Mouse (Mus musculus) MEL (cell line): ENCODE data around the gene Samd10. TPM values are rescaled to one million over a fixed set of nuclear protein-coding genes. Genes with fewer than 3 reads are reported as not detected.

Experiments
- DNase-seq: peaks from one replicate; pipeline ENCODE4 v3.0.0; 2011; ENCODE audit warnings: low read depth, low spot score
- H3K27ac ChIP-seq: 2 replicates; pipeline ENCODE4 v1.5.1; 2012; ENCODE audit warnings: low read depth, mild to moderate bottlenecking, control low read depth, low read length, moderate library complexity; ENCODE audit not compliant: control insufficient read depth
- H3K27me3 ChIP-seq, 2 experiments: fragments of 150-350 bp in 1 of 2; sonication (generic) in 1 of 2; 2 replicates each; pipeline ENCODE4 v1.6.1; 2012; ENCODE audit warnings: low read length in 2 of 2, mild to moderate bottlenecking in 2 of 2, improper control_type of control experiment in 1 of 2, moderate library complexity in 1 of 2; ENCODE audit not compliant: insufficient read depth in 2 of 2, control insufficient read depth in 1 of 2
- H3K36me3 ChIP-seq, 2 experiments: 2 replicates each; pipeline ENCODE4 v1.6.1; 2012 to 2014; ENCODE audit warnings: low read length in 2 of 2, improper control_type of control experiment in 1 of 2, inconsistent platforms in 1 of 2, mild to moderate bottlenecking in 1 of 2; ENCODE audit not compliant: insufficient read depth in 2 of 2, control insufficient read depth in 1 of 2
- H3K4me1 ChIP-seq, 2 experiments: fragments of 150-350 bp in 1 of 2; sonication (generic) in 1 of 2; 2 replicates each; pipeline ENCODE4 v1.6.1; 2012; ENCODE audit warnings: low read length in 2 of 2, improper control_type of control experiment in 1 of 2, mild to moderate bottlenecking in 1 of 2; ENCODE audit not compliant: insufficient read depth in 2 of 2, control insufficient read depth in 1 of 2
- H3K4me3 ChIP-seq, 2 experiments: fragments of 150-350 bp in 1 of 2; sonication (generic) in 1 of 2; 2 replicates each; pipeline ENCODE4 v1.5.1; 2012; ENCODE audit warnings: low read depth in 2 of 2, low read length in 2 of 2, mild to moderate bottlenecking in 2 of 2, moderate library complexity in 2 of 2, control low read depth in 1 of 2, improper control_type of control experiment in 1 of 2; ENCODE audit not compliant: control insufficient read depth in 1 of 2, insufficient read depth in 1 of 2
- H3K79me2 ChIP-seq: 2 replicates; pipeline ENCODE4 v1.6.1; 2012; ENCODE audit warnings: mild to moderate bottlenecking, low read length, moderate library complexity; ENCODE audit not compliant: control insufficient read depth, poor library complexity, insufficient read depth
- H3K9ac ChIP-seq: 2 replicates; pipeline ENCODE4 v1.6.1; 2012; ENCODE audit warnings: low read depth, mild to moderate bottlenecking, control low read depth, low read length, moderate library complexity; ENCODE audit not compliant: control insufficient read depth, poor library complexity, severe bottlenecking
- H3K9me3 ChIP-seq: fragments of 150-350 bp; sonication (generic); replicated peaks from 2 replicates; pipeline ENCODE4 v1.6.1; 2012; ENCODE audit warnings: mild to moderate bottlenecking, low read length, improper control_type of control experiment, moderate library complexity; ENCODE audit not compliant: insufficient read depth
- CHD2 ChIP-seq: IDR thresholded peaks from 2 replicates; pipeline ENCODE4 v1.6.1; 2011; ENCODE audit warnings: low read length, improper control_type of control experiment
- CTCF ChIP-seq, 3 experiments: IDR thresholded peaks in 2 of 3; conservative IDR thresholded peaks in 1 of 3; 2 replicates each; pipeline ENCODE4 v1.5.1; 2011 to 2012; ENCODE audit warnings: low read length in 3 of 3, low read depth in 2 of 3, mild to moderate bottlenecking in 2 of 3, improper control_type of control experiment in 1 of 3, inconsistent platforms in 1 of 3, mixed read lengths in 1 of 3, moderate library complexity in 1 of 3; ENCODE audit not compliant: control insufficient read depth in 1 of 3, insufficient read depth in 1 of 3, poor library complexity in 1 of 3, severe bottlenecking in 1 of 3
- E2F4 ChIP-seq: IDR thresholded peaks from 2 replicates; pipeline ENCODE4 v1.6.1; 2011; ENCODE audit warnings: low read depth, low read length, improper control_type of control experiment, borderline replicate concordance
- ELF1 ChIP-seq: IDR thresholded peaks from 2 replicates; pipeline ENCODE4 v1.6.1; 2014; ENCODE audit warnings: low read depth, mild to moderate bottlenecking, inconsistent platforms, low read length, improper control_type of control experiment, moderate library complexity
- GABPA ChIP-seq: IDR thresholded peaks from 2 replicates; pipeline ENCODE4 v1.6.1; 2012; ENCODE audit warnings: low read depth, mild to moderate bottlenecking, inconsistent platforms, low read length, improper control_type of control experiment, moderate library complexity
- GATA1 ChIP-seq: IDR thresholded peaks from 2 replicates; pipeline ENCODE4 v1.6.1; 2011; ENCODE audit warnings: low read depth, low read length, improper control_type of control experiment
- HCFC1 ChIP-seq: IDR thresholded peaks from 2 replicates; pipeline ENCODE4 v1.6.1; 2012; ENCODE audit warnings: low read depth, mild to moderate bottlenecking, inconsistent platforms, low read length, improper control_type of control experiment, moderate library complexity
- JUND ChIP-seq: IDR thresholded peaks from 2 replicates; pipeline ENCODE4 v1.6.1; 2011; ENCODE audit warnings: low read depth, mild to moderate bottlenecking, improper control_type of control experiment, low read length
- MXI1 ChIP-seq: IDR thresholded peaks from 2 replicates; pipeline ENCODE4 v1.6.1; 2011; ENCODE audit warnings: mild to moderate bottlenecking, low read depth, low read length, improper control_type of control experiment
- MYB ChIP-seq: IDR thresholded peaks from 2 replicates; pipeline ENCODE4 v1.6.1; 2011; ENCODE audit warnings: mild to moderate bottlenecking, low read depth, low read length, improper control_type of control experiment
- MYC ChIP-seq: IDR thresholded peaks from 2 replicates; pipeline ENCODE4 v1.6.1; 2011; ENCODE audit warnings: low read depth, mild to moderate bottlenecking, low read length, improper control_type of control experiment, moderate library complexity
- NELFE ChIP-seq: IDR thresholded peaks from 2 replicates; pipeline ENCODE4 v1.6.1; 2011; ENCODE audit warnings: low read depth, low read length, improper control_type of control experiment
- NRF1 ChIP-seq: IDR thresholded peaks from 2 replicates; pipeline ENCODE4 v1.6.1; 2014; ENCODE audit warnings: low read depth, mild to moderate bottlenecking, inconsistent platforms, low read length, improper control_type of control experiment, moderate library complexity; ENCODE audit not compliant: poor library complexity, insufficient read depth, severe bottlenecking
- POLR2A ChIP-seq, 2 experiments: IDR thresholded peaks; 2 replicates each; pipeline ENCODE4 v1.6.1; 2011 to 2012; ENCODE audit warnings: low read length in 2 of 2, mild to moderate bottlenecking in 2 of 2, control low read depth in 1 of 2, improper control_type of control experiment in 1 of 2, low read depth in 1 of 2, moderate library complexity in 1 of 2; ENCODE audit not compliant: control insufficient read depth in 1 of 2, insufficient read depth in 1 of 2, poor library complexity in 1 of 2
- POLR2AphosphoS2 ChIP-seq: IDR thresholded peaks from 2 replicates; pipeline ENCODE4 v1.6.1; 2011; ENCODE audit warnings: low read length, improper control_type of control experiment
- UBTF ChIP-seq: IDR thresholded peaks from 2 replicates; pipeline ENCODE4 v1.6.1; 2012; ENCODE audit warnings: low read depth, mild to moderate bottlenecking, inconsistent platforms, low read length, improper control_type of control experiment, moderate library complexity, borderline replicate concordance; ENCODE audit not compliant: insufficient read depth
- ZC3H11A ChIP-seq: IDR thresholded peaks from 2 replicates; pipeline ENCODE4 v1.6.1; 2012; ENCODE audit warnings: low read depth, mild to moderate bottlenecking, inconsistent platforms, low read length, improper control_type of control experiment
- ZKSCAN1 ChIP-seq: IDR thresholded peaks from 2 replicates; pipeline ENCODE4 v1.6.1; 2012; ENCODE audit warnings: low read depth, mild to moderate bottlenecking, inconsistent platforms, low read length, improper control_type of control experiment, moderate library complexity
- ZMIZ1 ChIP-seq: IDR thresholded peaks from 2 replicates; pipeline ENCODE4 v1.6.1; 2012; ENCODE audit warnings: low read depth, mild to moderate bottlenecking, inconsistent platforms, low read length, improper control_type of control experiment, moderate library complexity
- ZNF384 ChIP-seq: IDR thresholded peaks from 2 replicates; pipeline ENCODE4 v1.6.1; 2012; ENCODE audit warnings: low read depth, mild to moderate bottlenecking, inconsistent platforms, low read length, improper control_type of control experiment
- polyA plus RNA-seq, 2 experiments: library from polyadenylated mRNA; stranded (reverse) in 1 of 2; unstranded in 1 of 2; fragments of >175 nt in 1 of 2; fragments of >200 nt in 1 of 2; gene quantifications; 2 replicates each; pipeline versions ENCODE4 v1.2.1 to v1.2.4; 2012; ENCODE audit warnings: low replicate concordance in 2 of 2, low read depth in 1 of 2; ENCODE audit not compliant: insufficient read length in 2 of 2, insufficient read depth in 1 of 2, missing spikeins in 1 of 2
- total RNA-seq: library from RNA; depleted of rRNA; stranded (reverse); fragments of 300-350 nt; gene quantifications from 2 replicates; pipeline ENCODE4 v1.2.3, GENCODE M21; 2012

The Samd10 gene
- total and polyA plus RNA-seq, 3 experiments = 0.89 to 4.6 TPM; not detected in 1

GRCm38 (mm10) chr2:181581402-181582120 lies 17.5 kb downstream of the Samd10 start:
- Histone ChIP-seq H3K36me3 (peaks cover 0 to 22% of the 10 kb centered on the region in 2 experiments; a peak in 2 of 4 replicates), H3K4me3 (peak overlapping the region; percentile 72 to 79), H3K27ac (peak overlapping the region; percentile 80), H3K9ac (peak overlapping the region; percentile 90), H3K79me2 (peaks cover 8% of the 10 kb centered on the region), H3K9me3 (no peaks in the 10 kb centered on the region), H3K27me3 (no peaks in the 10 kb centered on the region), H3K4me1 (peaks cover 15 to 20% of the 10 kb centered on the region in 2 experiments)
- 0 out of 2 replicates have a peak, but pooled peaks have one; percentile 2 for TF ChIP-seq JUND
- 0 out of 2 replicates have a peak, but pooled peaks have one; percentile 34 for TF ChIP-seq NRF1
- peak; percentile 64 for TF ChIP-seq MXI1
- peak; percentile 43 to 55; a peak in 3 of 4 replicates for TF ChIP-seq POLR2A (IDR thresholded peaks at IDR 0.05; ENCODE audit: control insufficient read depth in 1 of 2, insufficient read depth in 1 of 2, low read depth in 1 of 2, low read length in 2 of 2, poor library complexity in 1 of 2)
- no peak for TF ChIP-seq ZC3H11A
- no peak for TF ChIP-seq E2F4
- TF ChIP-seq NELFE = 0 out of 2 replicates have a peak, but pooled peaks have one; percentile 22
- peak; percentile 75 for TF ChIP-seq POLR2AphosphoS2
- TF ChIP-seq UBTF = peak; percentile 70; the same call in 1 of the 2 replicates
- no peak for TF ChIP-seq MYB
- TF ChIP-seq ZNF384 = peak; percentile 62
- peak; percentile 94 for TF ChIP-seq HCFC1
- TF ChIP-seq GATA1 = no peak
- TF ChIP-seq MYC = no peak; the same call in 1 of the 2 replicates
- TF ChIP-seq GABPA = no peak
- peak; percentile 64 for TF ChIP-seq CHD2
- TF ChIP-seq ELF1 = peak; percentile 35; the same call in 1 of the 2 replicates
- no peak for TF ChIP-seq ZKSCAN1
- TF ChIP-seq ZMIZ1 = no peak
- TF ChIP-seq CTCF (IDR thresholded peaks at IDR 0.05 in 2 of 3, conservative IDR thresholded peaks at IDR 0.05 in 1 of 3; ENCODE audit: control insufficient read depth in 1 of 3, insufficient read depth in 1 of 3, low read depth in 2 of 3, low read length in 3 of 3, poor library complexity in 1 of 3, severe bottlenecking in 1 of 3) = no peak
- DNase-seq = peak; percentile 82
